Mouse (Mus musculus): ENCODE results near the gene Sipa1. TPM values are rescaled to one million over a fixed set of nuclear protein-coding genes. Genes with fewer than 3 reads are reported as not detected.
A peak's percentile ranks its signal among the peaks of the same experiment; 100 is the strongest.

Gene Sipa1
- total and polyA plus RNA-seq, 2 experiments from 2014 or later, result 18.3 to 19.6 TPM

GRCm38 (mm10) chr19:5652570-5652969, 10.9 kb downstream of the Sipa1 start:
- H3K9me3 ChIP-seq (ENCODE audit: low read length), result no peaks in the 10 kb centered on the region
- H3K27me3 ChIP-seq (ENCODE audit: insufficient read depth, low read length), result peaks cover 4% of the 10 kb centered on the region
- no peak overlapping the region for H3K9ac ChIP-seq
- DNase-seq (no peak), ATAC-seq (no peak)
- TF ChIP-seq CTCF (IDR thresholded peaks at IDR 0.05; ENCODE audit: low read depth), result no peak
- peaks cover 14% of the 10 kb centered on the region; the same call in 1 of the 2 replicates for H3K4me1 ChIP-seq (ENCODE audit: insufficient read depth)
- 76% methylated on average over 6 of the region's 6 CpGs for WGBS
- H3K27ac ChIP-seq (ENCODE audit: low read depth, low read length), result no peak overlapping the region
- no peak overlapping the region for H3K4me2 ChIP-seq (ENCODE audit: low read depth)
- peaks cover 11% of the 10 kb centered on the region for H3K36me3 ChIP-seq (ENCODE audit: insufficient read depth)
- no peak overlapping the region for H3K4me3 ChIP-seq (ENCODE audit: low read depth, low read length)

GRCm38 (mm10) chr19:5651502-5652274, 11.8 kb downstream of the Sipa1 start:
- 64% methylated on average over 13 of the region's 13 CpGs for WGBS
- Histone ChIP-seq H3K4me2 (ENCODE audit: low read depth) (no peak overlapping the region), H3K27ac (ENCODE audit: low read depth, low read length) (no peak overlapping the region), H3K4me1 (ENCODE audit: insufficient read depth) (peaks cover 14% of the 10 kb centered on the region; the same call in 1 of the 2 replicates), H3K9me3 (ENCODE audit: low read length) (no peaks in the 10 kb centered on the region), H3K9ac (no peak overlapping the region), H3K27me3 (ENCODE audit: insufficient read depth, low read length) (peaks cover 4% of the 10 kb centered on the region), H3K36me3 (ENCODE audit: insufficient read depth) (peaks cover 20% of the 10 kb centered on the region), H3K4me3 (ENCODE audit: low read depth, low read length) (no peak overlapping the region)
- ATAC-seq (no peak), DNase-seq (no peak)
- no peak for TF ChIP-seq CTCF (IDR thresholded peaks at IDR 0.05; ENCODE audit: low read depth)

- Histone ChIP-seq H3K4me1 (ENCODE audit: insufficient read depth) (peaks cover 14% of the 10 kb centered on the region; the same call in 1 of the 2 replicates), H3K36me3 (ENCODE audit: insufficient read depth) (peaks cover 40% of the 10 kb centered on the region), H3K27me3 (ENCODE audit: insufficient read depth, low read length) (no peaks in the 10 kb centered on the region), H3K4me2 (ENCODE audit: low read depth) (peak overlapping the region; percentile 57), H3K9ac (peak overlapping the region; percentile 41), H3K9me3 (ENCODE audit: low read length) (no peaks in the 10 kb centered on the region), H3K27ac (ENCODE audit: low read depth, low read length) (no peak overlapping the region), H3K4me3 (ENCODE audit: low read depth, low read length) (peak overlapping the region; percentile 28)
- no peak for ATAC-seq
- WGBS, result 77% methylated on average over 6 of the region's 6 CpGs
- TF ChIP-seq CTCF (IDR thresholded peaks at IDR 0.05; ENCODE audit: low read depth), result no peak
- DNase-seq, result no peak
These were observed 14.2 kb downstream of the Sipa1 start for GRCm38 (mm10) chr19:5649298-5649741.

GRCm38 (mm10) chr19:5648401-5649297, 14.9 kb downstream of the Sipa1 start:
- peaks cover 46% of the 10 kb centered on the region for H3K36me3 ChIP-seq (ENCODE audit: insufficient read depth)
- peaks cover 11% of the 10 kb centered on the region; the same call in 1 of the 2 replicates for H3K4me1 ChIP-seq (ENCODE audit: insufficient read depth)
- DNase-seq (peak; percentile 88), ATAC-seq (peak; percentile 94)
- peak overlapping the region; percentile 41 for H3K9ac ChIP-seq
- H3K9me3 ChIP-seq (ENCODE audit: low read length), result no peaks in the 10 kb centered on the region
- peak overlapping the region; percentile 57 for H3K4me2 ChIP-seq (ENCODE audit: low read depth)
- H3K4me3 ChIP-seq (ENCODE audit: low read depth, low read length), result peak overlapping the region; percentile 28
- WGBS, result 12% methylated on average over 26 of the region's 26 CpGs
- peak; percentile 55 for TF ChIP-seq CTCF (IDR thresholded peaks at IDR 0.05; ENCODE audit: low read depth)
- peak overlapping the region; percentile 70 for H3K27ac ChIP-seq (ENCODE audit: low read depth, low read length)
- H3K27me3 ChIP-seq (ENCODE audit: insufficient read depth, low read length), result no peaks in the 10 kb centered on the region

- H3K9ac ChIP-seq, result no peak overlapping the region
- WGBS, result 94% methylated on average over 6 of the region's 6 CpGs
- peaks cover 54% of the 10 kb centered on the region for H3K36me3 ChIP-seq (ENCODE audit: insufficient read depth)
- DNase-seq (no peak), ATAC-seq (no peak)
- H3K4me3 ChIP-seq (ENCODE audit: low read depth, low read length), result no peak overlapping the region
- H3K27me3 ChIP-seq (ENCODE audit: insufficient read depth, low read length), result no peaks in the 10 kb centered on the region
- no peak for TF ChIP-seq CTCF (IDR thresholded peaks at IDR 0.05; ENCODE audit: low read depth)
- H3K4me2 ChIP-seq (ENCODE audit: low read depth), result no peak overlapping the region
- no peak overlapping the region for H3K27ac ChIP-seq (ENCODE audit: low read depth, low read length)
- peaks cover 11% of the 10 kb centered on the region; the same call in 1 of the 2 replicates for H3K4me1 ChIP-seq (ENCODE audit: insufficient read depth)
- no peaks in the 10 kb centered on the region for H3K9me3 ChIP-seq (ENCODE audit: low read length)
These were observed 15.7 kb downstream of the Sipa1 start for GRCm38 (mm10) chr19:5647791-5648190.

GRCm38 (mm10) chr19:5646731-5647330, 16.7 kb downstream of the Sipa1 start:
- H3K4me1 ChIP-seq (ENCODE audit: insufficient read depth), result peaks cover 11% of the 10 kb centered on the region; the same call in 1 of the 2 replicates
- H3K27me3 ChIP-seq (ENCODE audit: insufficient read depth, low read length), result no peaks in the 10 kb centered on the region
- TF ChIP-seq CTCF (IDR thresholded peaks at IDR 0.05; ENCODE audit: low read depth), result no peak
- no peak overlapping the region for H3K9ac ChIP-seq
- H3K4me2 ChIP-seq (ENCODE audit: low read depth), result no peak overlapping the region
- no peak for ATAC-seq
- DNase-seq, result no peak
- H3K27ac ChIP-seq (ENCODE audit: low read depth, low read length), result no peak overlapping the region
- H3K36me3 ChIP-seq (ENCODE audit: insufficient read depth), result peaks cover 62% of the 10 kb centered on the region
- no peak overlapping the region for H3K4me3 ChIP-seq (ENCODE audit: low read depth, low read length)
- no peaks in the 10 kb centered on the region for H3K9me3 ChIP-seq (ENCODE audit: low read length)
- 91% methylated on average over 8 of the region's 8 CpGs for WGBS
